Mouse (Mus musculus) layer of hippocampus, postnatal 14 days (tissue): Measurements from ENCODE around the gene Megf8. TPM values are rescaled to one million over a fixed set of nuclear protein-coding genes. Genes with fewer than 3 reads are reported as not detected.

Experiments used
- DNase-seq, 2 experiments: peaks; one replicate each; pipeline ENCODE4 v3.0.0; 2021 to 2022; ENCODE audit warnings: low spot score in 2 of 2, mixed read lengths in 1 of 2
- total RNA-seq, 2 experiments: library from RNA; stranded (reverse); gene quantifications; 2 replicates each; pipeline ENCODE4 v1.2.3; 2021

Megf8 gene
- total RNA-seq, 2 experiments from 2014 or later: 86.7 to 87.9 TPM

DNA sequence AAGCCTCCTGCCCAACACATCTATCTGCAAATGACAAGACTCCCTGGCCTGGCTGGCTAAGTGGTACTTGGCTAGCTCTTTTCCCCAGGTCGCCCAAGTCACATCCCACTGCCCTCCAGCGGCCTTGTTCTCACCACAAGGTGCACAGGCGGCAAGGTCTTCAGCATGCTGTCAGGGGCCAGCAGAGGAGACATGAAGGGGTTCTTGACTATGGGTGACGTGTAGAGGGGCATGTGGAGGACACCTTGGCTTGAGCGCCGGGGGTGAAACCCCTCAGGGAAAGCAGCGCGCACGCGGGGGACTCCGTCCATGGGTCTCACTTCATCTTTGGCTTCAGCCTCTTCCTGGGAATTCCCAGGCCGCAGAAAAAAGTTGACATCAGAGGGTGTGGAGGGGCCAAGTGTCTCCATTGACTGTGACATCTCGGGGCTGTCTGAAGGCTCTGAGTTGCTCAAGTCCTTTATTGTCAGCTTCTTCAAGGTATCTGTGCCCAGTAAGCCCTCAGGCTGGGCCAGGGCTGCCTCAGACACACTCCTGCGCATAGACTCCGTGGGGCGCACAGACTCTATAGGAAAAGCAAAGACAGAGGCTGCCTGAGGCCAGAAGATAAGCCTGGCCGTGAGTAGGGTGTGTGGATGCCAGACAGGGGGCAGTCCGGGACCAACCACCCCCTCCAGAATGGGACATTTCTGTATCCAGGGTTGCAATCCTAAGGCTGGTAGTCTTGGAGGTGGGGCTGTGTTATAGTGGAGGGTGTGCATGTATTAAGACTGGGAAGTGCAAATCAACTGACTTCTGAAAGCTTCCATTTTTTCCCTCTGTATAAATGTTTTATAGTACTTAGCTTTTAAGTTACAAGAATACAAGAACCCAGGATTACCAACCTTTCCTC lies 63.7 kb downstream of the Megf8 start:
- DNase-seq: no peak

DNA sequence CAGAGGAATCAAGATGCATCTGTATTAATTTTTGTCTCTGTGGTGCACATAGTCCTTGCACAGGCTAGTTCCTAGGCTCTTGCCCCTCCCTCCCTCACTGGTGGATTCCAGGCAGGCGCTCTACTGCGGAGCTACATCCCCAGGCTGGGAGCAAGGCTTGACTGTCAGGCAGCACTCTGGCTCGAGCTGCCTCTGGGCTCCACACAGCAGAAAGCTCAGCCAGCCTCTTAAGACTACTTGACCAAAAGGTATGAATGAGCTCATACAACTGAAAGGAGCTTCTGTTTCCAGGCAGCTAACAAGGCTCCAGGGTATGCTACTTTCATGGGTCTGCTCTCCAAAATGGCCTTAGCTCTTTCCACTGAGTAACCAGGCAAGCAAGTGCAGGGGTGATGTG lies 64.3 kb downstream of the Megf8 start:
- no peak for DNase-seq

- DNase-seq: no peak
Measured at GRCm38 (mm10) chr7:25382541-25382940, 65.6 kb downstream of the Megf8 start.

DNA sequence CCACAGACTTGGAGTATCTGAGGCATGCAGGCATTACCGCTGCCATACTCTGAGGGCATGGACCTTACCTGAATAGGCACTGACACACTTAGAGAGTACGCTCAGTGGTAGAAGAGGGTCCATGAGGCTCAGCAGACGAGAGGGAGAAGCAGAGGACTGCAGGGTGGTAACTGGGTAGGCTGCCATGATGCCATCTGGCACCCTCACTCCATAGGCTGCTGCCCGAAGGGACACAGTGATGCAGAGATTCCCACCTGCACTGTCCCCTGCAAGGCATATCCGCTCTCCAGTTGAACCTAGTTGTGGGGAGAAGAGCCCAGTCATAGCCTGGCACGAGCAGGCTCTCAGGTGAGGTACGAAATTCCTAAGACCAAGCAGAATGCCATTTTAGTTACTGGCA lies 66.4 kb downstream of the Megf8 start:
- no peak for DNase-seq

DNA sequence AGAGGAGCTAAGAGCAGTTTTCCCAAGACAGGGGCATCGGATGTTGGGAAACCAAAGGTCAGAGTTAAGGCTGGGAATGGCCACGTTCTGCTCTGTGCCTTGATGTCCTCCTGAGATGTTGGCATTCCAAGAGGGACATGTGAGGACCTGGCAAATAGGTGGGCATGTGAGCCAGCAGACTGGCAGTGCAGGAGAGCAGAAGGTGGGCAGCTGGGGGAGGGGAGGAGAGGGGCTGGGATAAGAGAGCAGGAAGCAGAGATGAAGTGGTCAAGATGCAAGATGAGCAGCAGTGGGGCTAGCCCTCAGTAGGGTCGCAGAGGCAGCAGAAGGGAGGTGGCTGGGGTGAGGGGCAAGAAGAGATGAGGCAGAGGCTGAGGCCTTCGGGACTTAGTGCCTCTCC lies 66.9 kb downstream of the Megf8 start:
- DNase-seq: no peak

GRCm38 (mm10) chr7:25384318-25384717 lies 67.4 kb downstream of the Megf8 start:
- DNase-seq: no peak

DNA sequence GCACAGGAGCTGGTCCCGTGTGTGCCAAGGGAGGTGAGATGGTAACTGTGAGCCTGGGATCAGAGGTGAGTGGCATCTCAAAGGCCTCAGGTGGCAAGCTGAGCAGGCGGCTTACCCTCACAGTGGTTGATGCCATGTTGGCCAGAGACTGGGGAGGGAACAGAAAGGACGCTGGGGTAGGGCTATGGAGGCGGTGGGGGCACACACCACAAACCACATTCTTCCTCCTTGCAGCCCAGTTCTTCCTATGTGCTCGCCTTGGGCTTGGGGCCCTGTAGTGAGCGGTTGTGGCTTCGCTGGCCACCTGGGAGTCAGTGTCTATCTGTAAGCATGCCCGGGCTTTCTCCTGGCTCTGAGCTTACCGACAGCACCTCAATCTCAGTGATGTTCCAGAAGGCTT lies 67.9 kb downstream of the Megf8 start:
- DNase-seq: no peak

DNA sequence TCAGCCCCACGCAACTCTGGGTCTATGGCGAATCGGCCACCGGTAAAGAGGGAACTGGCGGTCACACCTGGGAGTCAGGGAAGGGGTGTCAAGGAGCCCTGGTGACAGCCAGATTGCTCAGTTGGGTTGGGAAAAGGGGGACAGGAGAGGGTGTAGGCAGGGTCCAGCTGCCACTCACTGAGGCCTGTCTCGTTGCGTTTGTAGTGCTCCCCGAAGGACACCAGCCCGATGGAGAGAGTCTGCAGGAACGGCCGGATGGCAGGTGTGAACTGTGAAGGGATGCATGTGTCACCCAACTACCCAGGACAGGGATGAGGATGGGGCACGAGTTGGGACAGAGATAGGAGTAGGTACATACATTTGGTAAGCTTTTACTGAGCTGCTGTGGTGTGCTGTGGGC lies 68.3 kb downstream of the Megf8 start:
- DNase-seq: no peak

DNA sequence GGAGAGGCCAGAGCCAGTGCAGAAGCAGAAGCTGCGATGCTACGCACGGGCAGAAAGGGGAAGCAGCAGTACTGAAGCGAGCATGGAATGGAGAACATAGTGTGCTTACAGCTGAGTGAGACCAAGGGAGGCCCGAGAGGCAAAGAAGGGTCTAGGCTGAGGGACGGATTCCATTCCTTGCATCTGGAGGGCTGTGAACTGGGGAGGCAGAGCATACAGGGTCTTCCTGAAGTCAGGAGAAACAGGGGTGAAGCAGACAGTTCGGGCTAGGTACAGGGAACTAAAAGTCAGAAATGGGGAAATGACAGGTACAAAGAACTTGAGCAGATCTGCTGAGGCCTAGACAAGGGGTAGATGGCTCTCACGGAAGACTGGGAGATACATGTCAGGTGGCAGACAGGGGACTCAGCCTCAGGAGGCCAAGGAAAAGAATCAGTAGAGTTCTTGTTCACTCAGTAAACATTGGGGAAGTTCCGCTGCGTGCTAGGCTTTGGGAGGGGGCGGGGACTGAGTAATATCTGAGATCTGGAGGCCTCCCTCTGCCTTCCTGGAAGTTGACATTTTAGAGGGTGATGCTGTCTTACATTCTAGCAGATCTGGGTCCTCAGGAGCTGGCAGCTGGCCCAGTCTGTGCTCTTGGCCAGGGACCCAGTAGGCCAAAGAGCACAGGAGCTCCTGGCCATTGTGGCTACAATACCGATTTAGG lies 69.0 kb downstream of the Megf8 start:
- DNase-seq: peak in 1 of 2 experiments; percentile 56

DNA sequence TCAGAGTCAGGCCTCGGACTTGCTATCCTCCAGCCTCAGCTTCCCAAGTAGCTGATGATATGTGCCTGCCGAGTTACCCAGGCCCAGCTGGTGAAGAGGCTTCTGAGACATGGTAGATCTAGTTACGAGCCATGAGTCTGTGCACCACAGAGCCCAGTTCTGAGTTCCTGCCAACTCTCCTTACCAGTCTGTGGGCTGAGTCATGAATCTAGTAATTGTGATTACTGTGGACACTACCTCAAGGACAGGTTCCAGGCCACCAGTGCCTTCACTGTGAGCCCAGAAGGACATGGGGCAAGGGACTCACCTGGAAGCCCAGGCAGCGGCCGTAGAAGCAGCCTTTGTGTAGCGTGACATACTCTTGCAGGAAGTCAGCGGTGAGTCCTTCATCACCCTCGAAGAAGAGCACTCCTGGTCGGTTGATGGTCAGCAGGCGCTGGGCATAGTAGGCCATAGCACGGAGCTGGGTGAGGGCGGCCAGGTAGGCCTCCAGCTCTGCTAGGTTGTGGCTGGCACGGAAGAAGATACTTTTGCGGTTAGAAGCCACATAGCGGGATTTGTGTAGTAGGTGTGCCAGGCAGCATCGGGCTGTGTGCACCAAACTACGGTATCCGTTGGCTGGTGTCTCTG lies 71.0 kb downstream of the Megf8 start:
- no peak for DNase-seq

DNA sequence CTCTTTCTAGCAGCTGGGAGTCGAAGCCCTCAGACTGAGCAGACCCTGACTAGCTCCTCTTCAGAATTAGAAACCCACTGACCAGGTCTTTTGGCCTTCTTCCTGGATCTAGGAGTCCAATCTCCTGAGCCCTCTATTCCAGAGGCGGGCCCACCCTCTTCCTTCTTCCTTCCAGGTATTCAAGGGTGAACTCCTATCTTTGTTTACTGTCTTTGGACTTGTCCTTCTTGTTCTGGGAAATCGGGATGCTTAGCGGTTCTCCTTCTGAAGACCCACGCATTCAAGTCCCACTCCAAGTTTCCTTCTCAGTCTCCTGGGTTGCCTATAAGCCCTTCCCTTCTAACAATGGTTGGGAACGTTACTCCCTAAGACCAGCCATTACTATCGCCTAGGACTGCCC lies 72.0 kb downstream of the Megf8 start:
- DNase-seq: no peak

DNA sequence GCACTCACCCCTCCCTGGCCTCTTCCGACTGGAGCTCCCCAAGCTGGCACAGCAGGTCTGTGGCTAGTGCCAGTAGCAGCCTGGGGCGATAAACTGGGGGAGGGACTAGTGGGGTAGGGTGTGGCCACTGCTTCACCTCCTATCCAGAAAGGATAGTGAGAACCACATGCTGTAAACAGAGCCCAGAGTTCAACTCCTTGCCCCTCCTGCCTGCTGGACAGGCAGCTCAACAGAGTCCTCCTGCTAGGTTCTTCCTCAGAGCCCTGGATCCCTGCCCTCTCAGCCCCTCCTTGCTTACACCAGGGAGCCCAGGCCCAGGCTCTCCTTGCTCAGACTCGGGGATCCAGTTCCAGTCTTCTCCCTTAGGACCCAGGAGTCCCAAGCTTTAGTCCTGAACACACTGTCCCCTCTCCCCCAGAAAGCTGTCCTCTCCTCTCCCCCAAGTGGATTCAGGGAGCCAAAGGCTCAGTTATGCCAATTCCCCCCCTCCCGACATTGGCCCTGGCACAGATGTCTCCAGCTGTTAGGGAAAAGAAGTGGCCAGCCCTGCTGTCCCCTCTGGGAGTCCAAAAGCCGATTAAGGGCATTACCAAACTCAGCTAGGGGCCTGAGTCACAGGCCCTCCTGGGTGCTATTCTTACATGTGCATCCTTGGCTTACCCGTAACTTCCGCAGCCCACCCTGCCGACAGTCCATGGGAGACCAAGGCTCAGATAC lies 73.2 kb downstream of the Megf8 start:
- no peak for DNase-seq

DNA sequence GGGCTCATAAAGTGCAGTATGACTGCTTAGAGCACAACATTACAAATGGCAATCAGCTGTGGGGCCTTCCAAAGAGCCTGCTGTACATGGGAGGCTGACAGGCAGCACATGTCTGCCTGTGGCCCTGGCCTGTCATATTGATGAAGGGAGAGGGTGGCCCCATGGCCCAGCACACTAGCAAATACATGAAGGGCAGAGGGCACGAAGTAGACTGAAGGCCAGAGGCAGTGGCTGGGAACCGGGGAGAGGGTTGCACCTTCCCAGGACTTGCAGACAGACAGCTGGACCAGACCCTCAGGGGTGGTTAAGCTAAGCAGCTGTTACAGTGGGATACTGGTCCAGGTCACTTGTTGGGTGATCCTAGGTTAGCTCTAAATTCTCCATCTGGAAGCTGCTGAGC lies 74.0 kb downstream of the Megf8 start:
- DNase-seq: no peak

GRCm38 (mm10) chr7:25391856-25392453 lies 75.0 kb downstream of the Megf8 start:
- no peak for DNase-seq

DNA sequence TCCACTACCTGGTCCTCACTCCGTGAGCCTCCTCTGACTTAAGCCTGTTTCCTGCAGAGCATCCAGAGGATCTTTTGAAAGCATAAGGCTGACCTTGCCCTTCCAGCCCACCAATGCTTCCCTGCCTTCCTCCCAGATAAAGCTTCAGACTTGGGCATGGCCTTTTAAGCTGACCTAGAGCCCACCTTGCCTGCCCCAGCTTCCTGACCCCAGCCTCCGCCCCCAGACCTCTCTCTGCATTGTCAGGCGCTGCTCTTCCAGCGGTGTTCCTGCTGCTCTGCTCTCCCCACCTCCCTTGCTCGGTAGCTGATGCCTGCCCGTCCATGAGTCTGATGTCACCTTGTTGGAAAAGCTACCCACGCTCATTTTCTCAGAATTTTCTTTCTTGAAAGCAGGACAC lies 75.9 kb downstream of the Megf8 start:
- DNase-seq: no peak

GRCm38 (mm10) chr7:25393451-25394210 lies 76.7 kb downstream of the Megf8 start:
- no peak for DNase-seq

DNA sequence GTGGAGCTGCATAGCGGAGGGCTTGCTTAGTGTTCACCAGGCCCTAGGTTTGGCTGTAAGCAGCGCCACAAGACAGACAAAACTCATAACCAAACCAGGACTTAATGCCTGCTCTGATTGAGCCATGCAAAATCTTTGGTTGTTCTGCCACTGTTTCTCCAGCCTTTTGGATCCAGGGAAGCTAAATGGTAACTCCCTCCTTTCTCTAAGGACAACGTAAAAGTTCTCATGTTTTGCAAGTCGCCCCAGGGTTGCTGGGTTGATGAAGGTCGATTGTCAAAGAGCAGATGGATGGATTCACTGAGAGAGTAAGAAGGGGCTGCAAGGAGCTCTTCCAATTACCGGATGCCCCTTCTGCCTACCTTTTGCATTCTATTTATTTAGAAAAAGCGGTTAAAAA lies 77.8 kb downstream of the Megf8 start:
- no peak for DNase-seq

DNA sequence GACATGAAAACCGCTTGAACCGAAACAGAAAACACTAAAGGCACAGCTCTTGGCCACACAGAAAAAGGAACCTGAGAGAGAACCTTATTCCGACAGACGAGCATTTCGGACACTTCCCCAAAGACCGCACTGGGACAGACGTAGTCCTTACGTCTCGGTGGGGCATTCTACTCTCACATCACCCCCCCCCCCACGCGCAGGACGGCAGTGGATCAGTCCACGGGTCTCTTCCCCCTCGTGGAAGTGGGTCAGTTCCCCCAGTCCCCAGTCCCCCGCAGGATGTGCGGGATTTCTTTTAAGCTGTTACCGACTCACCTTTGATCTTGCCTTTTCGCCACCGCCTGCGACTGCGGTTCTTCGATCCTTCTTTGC lies 78.2 kb downstream of the Megf8 start:
- no peak for DNase-seq

- peak; percentile 97 to 98 for DNase-seq
Measured at GRCm38 (mm10) chr7:25395558-25396521, 78.9 kb downstream of the Megf8 start.
